Mouse (Mus musculus) spleen, adult 2 months (tissue): ENCODE data around the gene Ak9. TPM values are rescaled to one million over a fixed set of nuclear protein-coding genes. Genes with fewer than 3 reads are reported as not detected.
"Not testable (repeated sequence)": the region's sequence is repeated elsewhere in the genome, so short reads cannot be mapped to it uniquely, and the experiment has no call there.

Experiments used
- DNase-seq, 2 experiments: peaks; one replicate each; pipeline versions ENCODE4 v3.0.0 to v3.0.0-alpha.2; 2012 to 2021; ENCODE audit warnings: low spot score in 2 of 2, low read depth in 1 of 2
- H3K27ac ChIP-seq: fragments of 200-500 bp; 2 replicates; pipeline ENCODE4 v1.5.1; 2012; ENCODE audit warnings: low read length, inconsistent platforms; ENCODE audit not compliant: insufficient read depth
- H3K27me3 ChIP-seq: fragments of 200-500 bp; 2 replicates; pipeline ENCODE4 v1.6.1; 2012; ENCODE audit warnings: mild to moderate bottlenecking, moderate library complexity, low read length, inconsistent platforms; ENCODE audit not compliant: control insufficient read depth, insufficient read depth
- H3K36me3 ChIP-seq: fragments of 200-500 bp; 2 replicates; pipeline ENCODE4 v1.6.1; 2012; ENCODE audit warnings: mild to moderate bottlenecking, low read length, inconsistent platforms; ENCODE audit not compliant: control insufficient read depth, insufficient read depth
- H3K4me1 ChIP-seq: fragments of 200-500 bp; 2 replicates; pipeline ENCODE4 v1.6.1; 2011; ENCODE audit warnings: inconsistent platforms; ENCODE audit not compliant: control insufficient read depth, insufficient read depth, insufficient read length
- H3K4me3 ChIP-seq: fragments of 200-500 bp; 2 replicates; pipeline ENCODE4 v1.5.1; 2011; ENCODE audit warnings: mild to moderate bottlenecking, inconsistent platforms; ENCODE audit not compliant: insufficient read depth, insufficient read length; ENCODE audit errors: extremely low read depth
- CTCF ChIP-seq: fragments of 200-500 bp; IDR thresholded peaks from 2 replicates; pipeline ENCODE4 v1.5.1; 2011; ENCODE audit warnings: mild to moderate bottlenecking, inconsistent platforms; ENCODE audit not compliant: insufficient read depth, insufficient read length, insufficient replicate concordance; ENCODE audit errors: extremely low read depth
- POLR2A ChIP-seq: fragments of 200-500 bp; IDR thresholded peaks from 2 replicates; pipeline ENCODE4 v1.6.1; 2011; ENCODE audit warnings: low read depth, low read length, inconsistent platforms
- WGBS: fragments of 180-500 bp; shearing (Covaris S2); methylation state at CpG from one replicate; pipeline ENCODE4 v1.1.7; 2018; 5-methylcytosine and 5-hydroxymethylcytosine counted together
- polyA plus RNA-seq: library from polyadenylated mRNA; depleted of rRNA; stranded (reverse); fragments of >200 nt; gene quantifications from 2 replicates; pipeline ENCODE4 v1.2.3, GENCODE M21; 2012

Gene Ak9
- polyA plus RNA-seq, 1 experiment, result not detected

- H3K36me3 ChIP-seq, result no peaks in the 10 kb centered on the region
- 92% methylated on average over 3 of the region's 3 CpGs for whole genome bisulfite sequencing
- H3K4me1 ChIP-seq, result no peaks in the 10 kb centered on the region
- TF ChIP-seq CTCF, result no peak
- no peak for TF ChIP-seq POLR2A
- no peak for DNase-seq
- H3K27me3 ChIP-seq, result no peaks in the 10 kb centered on the region
- H3K4me3 ChIP-seq, result no peak overlapping the region
- H3K27ac ChIP-seq, result no peak overlapping the region
Observed at GRCm38 (mm10) chr10:41401097-41401496, 97.3 kb downstream of the Ak9 start.

- TF ChIP-seq CTCF (no peak), POLR2A (no peak)
- DNase-seq, result no peak
- no peak overlapping the region for H3K27ac ChIP-seq
- H3K36me3 ChIP-seq, result no peaks in the 10 kb centered on the region
- no peaks in the 10 kb centered on the region for H3K27me3 ChIP-seq
- WGBS, result 85% methylated on average over 2 of the region's 2 CpGs
- no peaks in the 10 kb centered on the region for H3K4me1 ChIP-seq
- H3K4me3 ChIP-seq, result no peak overlapping the region
Observed at GRCm38 (mm10) chr10:41403364-41403763, 99.6 kb downstream of the Ak9 start.

GRCm38 (mm10) chr10:41403893-41404612, 100.3 kb downstream of the Ak9 start:
- Histone ChIP-seq H3K27me3 (no peaks in the 10 kb centered on the region), H3K27ac (no peak overlapping the region), H3K4me1 (no peaks in the 10 kb centered on the region), H3K36me3 (no peaks in the 10 kb centered on the region), H3K4me3 (no peak overlapping the region)
- no peak for DNase-seq
- TF ChIP-seq CTCF, result no peak
- no peak for TF ChIP-seq POLR2A
- 51% methylated on average over 3 of the region's 3 CpGs for WGBS

GRCm38 (mm10) chr10:41410176-41410575, 106.4 kb downstream of the Ak9 start:
- DNase-seq, H3K27ac ChIP-seq, H3K4me1 ChIP-seq, H3K4me3 ChIP-seq, H3K36me3 ChIP-seq, H3K27me3 ChIP-seq: not testable (repeated sequence)
- WGBS, result 89% methylated on average over 4 of the region's 4 CpGs

- H3K4me3 ChIP-seq, DNase-seq, H3K36me3 ChIP-seq, H3K27me3 ChIP-seq, H3K4me1 ChIP-seq, H3K27ac ChIP-seq: not testable (repeated sequence)
- 97% methylated on average over 1 of the region's 1 CpGs for WGBS
Observed at GRCm38 (mm10) chr10:41410821-41411220, 107.0 kb downstream of the Ak9 start.

GRCm38 (mm10) chr10:41413471-41413870, 109.7 kb downstream of the Ak9 start:
- H3K4me3 ChIP-seq, H3K36me3 ChIP-seq, DNase-seq, H3K27ac ChIP-seq, H3K4me1 ChIP-seq, H3K27me3 ChIP-seq: not testable (repeated sequence)
- 91% methylated on average over 1 of the region's 1 CpGs for WGBS

- H3K4me3 ChIP-seq, H3K27me3 ChIP-seq, H3K27ac ChIP-seq, H3K36me3 ChIP-seq, DNase-seq, H3K4me1 ChIP-seq: not testable (repeated sequence)
- WGBS, result 95% methylated on average over 2 of the region's 2 CpGs
Observed at GRCm38 (mm10) chr10:41415368-41415767, 111.6 kb downstream of the Ak9 start.
